ENCODE assay signal across 18 mouse cellular contexts in the genomic region with DNA sequence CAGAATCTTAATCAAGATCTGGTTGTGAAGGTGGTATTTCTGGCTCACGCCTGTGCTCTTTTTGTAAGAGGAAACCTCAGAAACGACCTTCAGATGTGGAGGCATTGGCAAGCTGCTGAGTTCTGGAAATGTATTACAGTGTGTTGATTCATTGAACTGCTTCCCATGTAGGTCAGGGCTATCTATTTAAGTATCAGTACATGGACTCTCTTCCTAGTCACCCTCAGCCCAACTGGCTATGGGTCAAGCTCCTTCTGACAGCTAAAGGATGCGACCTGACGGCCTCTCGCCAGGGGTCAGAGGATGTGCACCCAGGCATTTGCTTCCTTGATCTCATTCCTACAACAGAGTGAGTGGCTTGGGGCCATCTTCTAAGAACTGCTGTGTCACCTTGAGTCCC. TPM values are rescaled to one million over a fixed set of nuclear protein-coding genes. Genes with fewer than 3 reads are reported as not detected.
A peak's percentile ranks its signal among the peaks of the same experiment; 100 is the strongest.
DNase-seq lines count a peak whose midpoint lies in the region; ATAC-seq lines count a peak whose summit lies in the region.
"Had no signal": no experiment of that assay in that cellular context is flagged by ENCODE, and none has a peak within 500 bp of the region (broad histone marks: within the 10 kb centered on the region; RNA-seq: fewer than 3 reads in every experiment).

No protein-coding gene starts in this region.

- no peak for ATAC-seq in heart, embryonic 11.5 days (replicated peaks; ENCODE audit: insufficient number of reproducible peaks, low FRiP score, low TSS enrichment)
- no peak for ATAC-seq in megakaryocyte, adult 5-6 weeks (ENCODE audit: poor library complexity, severe bottlenecking)
- ATAC-seq in neural tube, embryonic 15.5 days (ENCODE audit: low FRiP score), result no peak
- ATAC-seq: activated CD4-positive, CD25-positive, alpha-beta regulatory T cell, adult 4 months; forebrain, embryonic 14.5 days; hindbrain, postnatal 0 days; liver, embryonic 12.5 days; midbrain, embryonic 13.5 days had no signal

- peaks cover 29% of the 10 kb centered on the region; the same call in 1 of the 2 replicates for H3K4me1 ChIP-seq in heart, embryonic 11.5 days (ENCODE audit: control insufficient read depth, insufficient read depth, low read length)
- peaks cover 76% of the 10 kb centered on the region for H3K4me1 ChIP-seq in megakaryocyte, embryonic 14.5 days
- peaks cover 27% of the 10 kb centered on the region for H3K4me1 ChIP-seq in brown adipose tissue, adult 24 weeks (ENCODE audit: control insufficient read depth, insufficient read depth, insufficient read length, low read length)
- H3K4me1 ChIP-seq in neural tube, embryonic 15.5 days, result peaks cover 20% of the 10 kb centered on the region

- 0 out of 2 replicates have a peak overlapping the region, but pooled peaks have one; percentile 1 for H3K4me2 ChIP-seq in heart, embryonic 11.5 days
- no peak overlapping the region for H3K4me2 ChIP-seq in neural tube, embryonic 15.5 days
- H3K4me2 ChIP-seq: liver, embryonic 12.5 days; lung, embryonic 14.5 days; midbrain, embryonic 13.5 days had no signal

- no peak overlapping the region for H3K9ac ChIP-seq in heart, embryonic 11.5 days (ENCODE audit: low read depth, low read length)
- no peak overlapping the region for H3K9ac ChIP-seq in neural tube, embryonic 15.5 days (replicated peaks)
- H3K9ac ChIP-seq: liver, embryonic 12.5 days; lung, embryonic 14.5 days; midbrain, embryonic 13.5 days had no signal

- H3K27ac ChIP-seq in heart, embryonic 11.5 days (ENCODE audit: low read depth, low read length), result no peak overlapping the region
- peak overlapping the region; percentile 60 for H3K27ac ChIP-seq in brown adipose tissue, adult 24 weeks (replicated peaks; ENCODE audit: low read depth, low read length)
- no peak overlapping the region for H3K27ac ChIP-seq in neural tube, embryonic 15.5 days (replicated peaks)
- H3K27ac ChIP-seq: hindbrain, postnatal 0 days; liver, embryonic 12.5 days; macrophage; midbrain, embryonic 13.5 days had no signal

- no peaks in the 10 kb centered on the region for H3K36me3 ChIP-seq in heart, embryonic 11.5 days (ENCODE audit: control insufficient read depth, insufficient read depth, low read length)
- H3K36me3 ChIP-seq in megakaryocyte, embryonic 14.5 days (replicated peaks; ENCODE audit: low read length), result peaks cover 77% of the 10 kb centered on the region
- H3K36me3 ChIP-seq in neural tube, embryonic 15.5 days, result no peaks in the 10 kb centered on the region
- H3K36me3 ChIP-seq: liver, embryonic 12.5 days; midbrain, embryonic 13.5 days had no signal

- no peaks in the 10 kb centered on the region for H3K9me3 ChIP-seq in heart, embryonic 11.5 days (replicated peaks; ENCODE audit: control insufficient read depth, low read length)
- H3K9me3 ChIP-seq in megakaryocyte, embryonic 14.5 days, result no peaks in the 10 kb centered on the region; the same call in 1 of the 2 replicates
- H3K9me3 ChIP-seq in neural tube, embryonic 15.5 days (replicated peaks), result no peaks in the 10 kb centered on the region
- H3K9me3 ChIP-seq: liver, embryonic 12.5 days; midbrain, embryonic 13.5 days had no signal

- WGBS in heart, embryonic 11.5 days (ENCODE audit: insufficient replicate concordance), result 78% methylated on average over 5 of the region's 5 CpGs
- 89% methylated on average over 5 of the region's 5 CpGs for WGBS in neural tube, embryonic 15.5 days

- no peak for DNase-seq in heart, postnatal 4 days
- DNase-seq in layer of hippocampus, adult 9-10 months (ENCODE audit: low spot score), result no peak
- DNase-seq: cerebellum, adult 2 months; heart, postnatal 14 days; lung, embryonic 14.5 days had no signal

- H3K27me3 ChIP-seq in heart, embryonic 11.5 days (ENCODE audit: control insufficient read depth, insufficient read depth, low read length), result no peaks in the 10 kb centered on the region
- H3K27me3 ChIP-seq in megakaryocyte, embryonic 14.5 days (replicated peaks), result no peaks in the 10 kb centered on the region
- 0 out of 2 replicates have a peak, but pooled peaks cover 6% of the 10 kb centered on the region for H3K27me3 ChIP-seq in neural tube, embryonic 15.5 days (replicated peaks)

- H3K4me3 ChIP-seq in heart, embryonic 11.5 days (ENCODE audit: low read depth, low read length), result no peak overlapping the region
- H3K4me3 ChIP-seq in megakaryocyte, embryonic 14.5 days (replicated peaks), result peak overlapping the region; percentile 86
- peak overlapping the region; percentile 47 for H3K4me3 ChIP-seq in brown adipose tissue, adult 24 weeks (ENCODE audit: insufficient read depth, low read depth, low read length)
- no peak overlapping the region for H3K4me3 ChIP-seq in neural tube, embryonic 15.5 days (replicated peaks)
- H3K4me3 ChIP-seq: erythroblast, embryonic 14.5 days; liver, embryonic 12.5 days; midbrain, embryonic 13.5 days; myocyte had no signal

RNA-seq across cellular contexts. Expression of a gene that starts 45.3 kb away (rescaled TPM):
- 128 and 152 TPM in 2 replicates for polyA plus RNA-seq in heart, embryonic 11.5 days (2014; fragmentation: Nextera tagmentation; extraction: Ambion mirVana)
- 100 to 1,000 TPM; 104 to 114 TPM for total RNA-seq in heart, postnatal 4 days (2021)
- polyA plus RNA-seq in megakaryocyte, embryonic 14.5 days (2012; ENCODE audit: insufficient read depth, low replicate concordance), result 75.0 and 110 TPM in 2 replicates
- 16.0 and 17.4 TPM in 2 replicates for total RNA-seq in megakaryocyte, adult 5-6 weeks (2015)
- 15.3 and 16.5 TPM in 2 replicates for total RNA-seq in megakaryocyte, adult 5-6 weeks (2017)
- polyA plus RNA-seq in brown adipose tissue, adult 24 weeks (2012; ENCODE audit: insufficient read depth, insufficient read length, missing spikeins), result 14.9 and 28.2 TPM in 2 replicates
- 23.1 and 29.3 TPM in 2 replicates for polyA plus RNA-seq in neural tube, embryonic 15.5 days (2015; fragmentation: Nextera tagmentation; extraction: Ambion mirVana)

Comparison
In these comparisons a context has a peak if more than half of its experiments do, and no peak if none do; other contexts are left out.
1. H3K4me3 ChIP-seq: peak in megakaryocyte, embryonic 14.5 days (single experiment) and brown adipose tissue, adult 24 weeks (single experiment); none in heart, embryonic 11.5 days (single experiment) and neural tube, embryonic 15.5 days (single experiment).